Mouse (Mus musculus) heart, postnatal 0 days (tissue): Measurements from ENCODE around the gene Adamts15. TPM values are rescaled to one million over a fixed set of nuclear protein-coding genes. Genes with fewer than 3 reads are reported as not detected.

Source experiments
- ATAC-seq: fragments of 200-750 bp; cut with Nextera tagmentation; 2 replicates; pipeline ENCODE4 v1.8.0; 2017; ENCODE audit warnings: low read depth, moderate number of reproducible peaks, moderate library complexity; ENCODE audit not compliant: insufficient read depth
- DNase-seq: peaks from one replicate; pipeline ENCODE4 v3.0.0-alpha.2; 2016; ENCODE audit warnings: low spot score
- H3K27ac ChIP-seq: fragments of 300-500 bp; sonication (generic); 2 replicates; pipeline ENCODE4 v1.5.1; 2014; ENCODE audit warnings: low read depth, mild to moderate bottlenecking
- H3K27me3 ChIP-seq: fragments of 300-500 bp; sonication (generic); 2 replicates; pipeline ENCODE4 v1.6.1; 2014; ENCODE audit warnings: low read length, mixed read lengths; ENCODE audit not compliant: control insufficient read depth, insufficient read depth
- H3K36me3 ChIP-seq: fragments of 300-500 bp; sonication (generic); replicated peaks from 2 replicates; pipeline ENCODE4 v1.6.1; 2014; ENCODE audit warnings: low read length, mixed read lengths; ENCODE audit not compliant: control insufficient read depth, insufficient read depth
- H3K4me1 ChIP-seq: fragments of 300-500 bp; sonication (generic); 2 replicates; pipeline ENCODE4 v1.6.1; 2014; ENCODE audit warnings: antibody characterized with exemption; ENCODE audit not compliant: control insufficient read depth, insufficient read depth
- H3K4me2 ChIP-seq: fragments of 300-500 bp; sonication (generic); 2 replicates; pipeline ENCODE4 v1.6.1; 2014; ENCODE audit warnings: low read depth, mild to moderate bottlenecking, low read length, moderate library complexity
- H3K4me3 ChIP-seq: fragments of 300-500 bp; sonication (generic); 2 replicates; pipeline ENCODE4 v1.5.1; 2014; ENCODE audit warnings: low read depth, low read length
- H3K9ac ChIP-seq: fragments of 300-500 bp; sonication (generic); replicated peaks from 2 replicates; pipeline ENCODE4 v1.6.1; 2014; ENCODE audit warnings: low read depth, low read length, mixed read lengths
- H3K9me3 ChIP-seq: fragments of 300-500 bp; sonication (generic); replicated peaks from 2 replicates; pipeline ENCODE4 v1.6.1; 2016; ENCODE audit warnings: low read length; ENCODE audit not compliant: control insufficient read depth
- CTCF ChIP-seq: IDR thresholded peaks from 2 replicates; pipeline ENCODE4 v1.5.1; 2016; ENCODE audit warnings: antibody characterized with exemption, control low read depth, low read depth
- EP300 ChIP-seq: IDR thresholded peaks from 2 replicates; pipeline ENCODE4 v1.6.1; 2016; ENCODE audit warnings: antibody characterized with exemption, low read depth
- WGBS: fragments of 180-500 bp; shearing (Covaris S2); extraction: QIAGEN DNeasy Blood & Tissue Kit; methylation state at CpG from one replicate; pipeline ENCODE4 v1.1.7; 2014; 5-methylcytosine and 5-hydroxymethylcytosine counted together
- polyA plus RNA-seq: library from polyadenylated mRNA; unstranded; fragments of >200 nt; fragmentation: Nextera tagmentation; extraction: Ambion mirVana; gene quantifications from 2 replicates; pipeline ENCODE4 v1.2.1, GENCODE M21; 2015
- total RNA-seq: library from RNA; depleted of rRNA; stranded (reverse); fragments of >200 nt; gene quantifications from 2 replicates; pipeline ENCODE4 v1.2.3, GENCODE M21; 2014; ENCODE audit warnings: low replicate concordance

The Adamts15 gene
- total and polyA plus RNA-seq, 2 experiments from 2014 or later: 3.1 to 8.4 TPM

- Histone ChIP-seq H3K27ac (peak overlapping the region; percentile 92), H3K9me3 (no peaks in the 10 kb centered on the region), H3K4me3 (no peak overlapping the region), H3K4me2 (no peak overlapping the region), H3K9ac (no peak overlapping the region), H3K36me3 (peaks cover 12% of the 10 kb centered on the region), H3K27me3 (no peaks in the 10 kb centered on the region), H3K4me1 (peaks cover 16% of the 10 kb centered on the region)
- no peak for ATAC-seq
- TF ChIP-seq CTCF: no peak
- TF ChIP-seq EP300: no peak
- no peak for DNase-seq
- WGBS: 51% methylated on average over 2 of the region's 2 CpGs
Measured at GRCm38 (mm10) chr9:30897169-30897568, 25.1 kb downstream of the Adamts15 start.

GRCm38 (mm10) chr9:30896752-30897151, 25.5 kb downstream of the Adamts15 start:
- no peak overlapping the region for H3K9ac ChIP-seq
- no peaks in the 10 kb centered on the region for H3K9me3 ChIP-seq
- TF ChIP-seq EP300: peak; percentile 57; the same call in 1 of the 2 replicates
- TF ChIP-seq CTCF: no peak
- no peak overlapping the region for H3K4me2 ChIP-seq
- DNase-seq (peak; percentile 86), ATAC-seq (peak; percentile 94)
- no peak overlapping the region for H3K4me3 ChIP-seq
- H3K4me1 ChIP-seq: peaks cover 16% of the 10 kb centered on the region
- H3K27me3 ChIP-seq: no peaks in the 10 kb centered on the region
- H3K36me3 ChIP-seq: peaks cover 7% of the 10 kb centered on the region
- 37% methylated on average over 5 of the region's 5 CpGs for WGBS
- peak overlapping the region; percentile 92 for H3K27ac ChIP-seq

- H3K4me1 ChIP-seq: peaks cover 16% of the 10 kb centered on the region
- H3K27ac ChIP-seq: peak overlapping the region; percentile 92
- no peaks in the 10 kb centered on the region for H3K27me3 ChIP-seq
- 39% methylated on average over 3 of the region's 3 CpGs for WGBS
- H3K36me3 ChIP-seq: no peaks in the 10 kb centered on the region
- no peak overlapping the region for H3K4me2 ChIP-seq
- H3K9me3 ChIP-seq: no peaks in the 10 kb centered on the region
- H3K4me3 ChIP-seq: no peak overlapping the region
- no peak overlapping the region for H3K9ac ChIP-seq
- no peak for ATAC-seq
- TF ChIP-seq EP300 (no peak), CTCF (no peak)
- no peak for DNase-seq
Measured at GRCm38 (mm10) chr9:30895618-30896017, 26.6 kb downstream of the Adamts15 start.

- no peak for TF ChIP-seq CTCF
- no peak for TF ChIP-seq EP300
- Histone ChIP-seq H3K9ac (no peak overlapping the region), H3K4me1 (peaks cover 4% of the 10 kb centered on the region), H3K9me3 (no peaks in the 10 kb centered on the region), H3K27ac (no peak overlapping the region), H3K4me2 (no peak overlapping the region), H3K36me3 (no peaks in the 10 kb centered on the region), H3K27me3 (no peaks in the 10 kb centered on the region), H3K4me3 (no peak overlapping the region)
- ATAC-seq (no peak), DNase-seq (no peak)
- 89% methylated on average over 3 of the region's 3 CpGs for WGBS
Measured at GRCm38 (mm10) chr9:30886276-30886675, 36.0 kb downstream of the Adamts15 start.

GRCm38 (mm10) chr9:30880553-30880952, 41.7 kb downstream of the Adamts15 start:
- no peak overlapping the region for H3K27ac ChIP-seq
- H3K4me2 ChIP-seq: no peak overlapping the region
- ATAC-seq (no peak), DNase-seq (no peak)
- no peaks in the 10 kb centered on the region for H3K27me3 ChIP-seq
- H3K36me3 ChIP-seq: no peaks in the 10 kb centered on the region
- WGBS: 77% methylated on average over 9 of the region's 9 CpGs
- no peak for TF ChIP-seq CTCF
- peaks cover 3% of the 10 kb centered on the region for H3K4me1 ChIP-seq
- no peaks in the 10 kb centered on the region for H3K9me3 ChIP-seq
- H3K9ac ChIP-seq: no peak overlapping the region
- no peak overlapping the region for H3K4me3 ChIP-seq

GRCm38 (mm10) chr9:30879947-30880273, 42.3 kb downstream of the Adamts15 start:
- no peak overlapping the region for H3K4me2 ChIP-seq
- H3K9me3 ChIP-seq: no peaks in the 10 kb centered on the region
- no peaks in the 10 kb centered on the region for H3K4me1 ChIP-seq
- H3K9ac ChIP-seq: no peak overlapping the region
- 66% methylated on average over 2 of the region's 2 CpGs for WGBS
- no peaks in the 10 kb centered on the region for H3K36me3 ChIP-seq
- no peak for TF ChIP-seq CTCF
- no peak for TF ChIP-seq EP300
- no peak overlapping the region for H3K4me3 ChIP-seq
- H3K27ac ChIP-seq: no peak overlapping the region
- DNase-seq (no peak), ATAC-seq (no peak)
- no peaks in the 10 kb centered on the region for H3K27me3 ChIP-seq
